Mouse (Mus musculus) liver, postnatal 0 days (tissue): ENCODE results near the gene Mvk.

Experiments used
- CTCF ChIP-seq: sonication (generic); IDR thresholded peaks from 2 replicates; pipeline ENCODE4 v1.5.1; 2016; ENCODE audit warnings: antibody characterized with exemption, low read depth
- EP300 ChIP-seq: IDR thresholded peaks from 2 replicates; pipeline ENCODE4 v1.6.1; 2016; ENCODE audit warnings: antibody characterized with exemption, low read depth, mild to moderate bottlenecking

DNA sequence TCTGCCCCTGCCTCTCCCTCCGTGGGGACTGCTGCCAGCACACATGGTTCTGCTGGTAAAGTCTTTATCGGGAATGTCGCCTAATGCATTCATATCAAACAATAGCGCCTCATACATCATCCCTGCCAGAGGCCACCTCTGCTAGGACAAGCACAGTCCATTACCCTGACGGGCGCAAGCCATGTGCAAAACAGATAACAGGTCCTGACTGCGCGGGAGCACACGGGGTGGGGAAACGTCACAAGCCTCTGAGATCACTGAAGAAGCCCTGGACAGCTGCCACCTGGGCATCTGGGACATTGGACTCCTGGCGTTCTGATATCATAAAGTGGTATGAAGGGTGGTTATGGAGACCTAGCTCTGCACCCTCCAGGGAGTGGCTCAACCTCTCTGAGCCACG is 63.3 kb downstream of the Mvk start:
- no peak for TF ChIP-seq EP300
- TF ChIP-seq CTCF, result no peak
